Mouse (Mus musculus): Measurements from ENCODE around the gene Ccdc130.

The Ccdc130 gene

DNA sequence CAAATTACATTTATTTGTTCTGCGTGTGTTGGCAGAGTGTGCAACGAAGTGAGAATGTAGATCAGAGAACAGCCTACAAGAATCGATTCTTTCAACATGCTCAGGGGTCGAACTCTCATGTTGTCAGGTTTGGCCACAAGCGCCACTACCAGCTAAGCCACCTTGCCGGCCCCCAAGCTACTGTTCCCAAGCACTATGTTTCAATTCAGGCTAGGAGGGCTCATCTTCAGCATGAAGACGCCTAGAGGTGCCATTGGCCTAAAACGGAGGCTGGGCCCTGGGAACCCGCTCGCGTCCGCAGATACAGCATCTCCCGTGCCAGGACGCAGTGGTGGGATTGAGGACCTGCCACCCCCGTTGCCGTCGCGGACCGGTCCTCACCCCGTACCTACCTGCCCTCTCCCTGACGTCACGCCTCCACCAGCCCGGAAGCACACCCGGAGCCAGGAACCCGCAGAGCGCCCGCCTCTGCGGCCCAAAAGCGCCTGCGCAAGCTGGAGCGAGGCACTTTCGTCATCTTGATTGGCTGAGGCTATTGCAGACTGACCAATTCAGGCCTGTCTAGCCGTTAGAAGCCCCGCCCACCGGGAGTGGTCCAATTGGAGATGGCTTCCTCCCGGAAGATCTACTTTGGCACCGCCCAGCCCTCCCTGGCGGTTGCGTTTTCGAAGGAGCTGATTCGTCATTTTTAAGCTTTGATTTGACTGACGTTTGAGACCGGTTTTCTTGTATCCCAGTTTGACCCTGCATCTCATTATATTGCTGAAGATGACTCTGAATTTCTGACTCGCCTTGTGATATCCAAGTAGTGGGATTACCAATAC lies at the start of gene Ccdc130:
Gene Ccdc130 (minus strand): TSS at position 431 of the 824 bp plus-strand sequence.
- DNase-seq: peak; percentile 100

DNA sequence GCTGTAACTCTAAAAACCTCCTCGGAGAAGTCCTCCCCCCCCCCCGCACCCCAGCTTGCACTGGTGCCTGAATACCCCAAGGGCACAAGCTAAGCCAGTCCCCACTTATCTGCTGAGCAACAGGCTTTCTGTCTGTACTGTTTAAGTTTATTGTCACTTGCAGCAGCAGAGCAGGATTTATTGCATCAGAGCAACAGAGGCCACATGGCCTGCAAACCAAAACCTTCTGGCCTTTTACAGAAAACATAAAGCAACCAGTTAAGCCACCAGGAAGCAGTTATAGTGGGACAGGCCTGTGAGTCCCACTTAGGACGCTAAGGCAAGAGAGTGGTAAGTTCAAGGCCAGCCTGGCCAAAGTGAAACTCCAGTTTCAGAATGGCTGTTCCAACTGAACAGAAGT lies 38.2 kb upstream of the Ccdc130 start:
- no peak for DNase-seq

DNA sequence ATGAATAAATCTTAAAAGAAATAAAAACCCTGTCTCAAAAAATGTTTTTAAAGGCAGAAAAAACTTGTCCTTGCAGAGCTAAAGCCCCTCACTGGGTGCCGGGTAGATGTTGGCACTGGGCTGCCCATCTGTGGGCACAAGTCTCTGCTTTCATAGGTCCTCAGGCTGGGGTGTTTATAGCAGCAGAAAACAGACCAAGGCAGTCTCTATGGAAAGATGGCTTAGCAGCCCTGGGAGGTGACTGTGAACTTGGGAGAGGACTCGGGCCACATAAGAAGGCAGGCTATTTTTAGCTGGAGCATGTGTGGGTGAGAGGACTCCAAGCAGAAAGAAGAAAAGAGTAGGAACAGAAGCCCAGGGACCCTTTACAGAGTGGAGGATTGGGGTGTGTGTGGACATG lies 33.8 kb upstream of the Ccdc130 start:
- DNase-seq: no peak

DNA sequence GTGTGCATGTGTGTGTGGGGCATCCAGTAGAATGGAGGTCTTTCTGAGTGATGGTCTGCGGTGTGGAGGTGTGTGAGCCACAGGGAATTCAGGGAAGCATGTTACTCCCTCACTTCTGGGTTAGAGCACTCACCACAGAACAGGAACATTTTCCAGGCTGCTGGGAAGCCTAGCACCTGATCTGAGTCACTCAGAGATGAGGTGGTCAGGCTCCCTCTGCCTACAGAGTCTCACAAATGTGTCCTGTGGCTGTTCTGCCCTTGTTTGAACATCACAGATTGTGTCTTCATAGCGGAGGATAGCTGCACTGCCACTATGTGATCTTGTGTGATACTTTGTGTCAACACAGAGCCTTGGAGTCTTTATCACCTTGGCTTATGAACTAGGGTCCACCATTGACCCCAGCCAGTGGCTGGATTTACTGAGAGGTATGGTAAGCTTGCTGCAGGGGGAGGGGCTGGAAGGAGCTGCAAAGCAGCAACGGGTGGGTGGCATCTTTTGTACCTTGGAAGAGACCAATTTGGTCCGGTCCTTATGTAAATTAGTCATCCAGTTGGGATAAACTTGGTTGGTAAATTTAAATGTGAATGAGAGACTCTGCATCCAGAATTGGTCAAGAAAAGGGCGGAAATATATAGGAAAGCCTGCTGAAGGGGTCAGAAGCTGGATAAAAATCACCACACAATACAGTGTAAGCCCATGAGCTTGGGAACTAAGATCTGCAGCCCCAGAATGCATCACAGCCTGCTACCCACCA lies 27.0 kb upstream of the Ccdc130 start:
- DNase-seq: no peak

DNA sequence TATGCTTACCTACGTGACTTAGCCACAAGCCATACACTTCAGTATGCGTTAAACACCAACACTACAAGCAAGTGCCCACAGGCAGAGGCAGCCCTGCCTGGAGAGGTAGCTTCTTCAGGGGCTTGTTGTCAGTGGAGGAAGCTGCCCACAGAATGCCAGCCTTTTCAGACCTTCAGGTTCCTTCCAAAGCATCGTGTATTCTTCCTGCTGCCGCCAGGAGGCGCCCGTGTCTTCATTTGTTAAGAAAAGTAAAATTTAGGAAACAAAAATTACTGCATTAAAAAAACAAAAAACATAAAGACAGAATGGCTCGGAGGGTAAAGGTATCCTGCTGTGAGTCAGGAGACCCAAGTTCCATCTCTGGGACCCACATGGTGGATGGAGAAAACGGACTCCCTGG lies 21.5 kb upstream of the Ccdc130 start:
- peak; percentile 77 for DNase-seq

- no peak for DNase-seq
Observed at GRCm38 (mm10) chr8:84291086-84291485, 20.9 kb upstream of the Ccdc130 start.

- DNase-seq: peak; percentile 38
Observed at GRCm38 (mm10) chr8:84288892-84289291, 18.7 kb upstream of the Ccdc130 start.

DNA sequence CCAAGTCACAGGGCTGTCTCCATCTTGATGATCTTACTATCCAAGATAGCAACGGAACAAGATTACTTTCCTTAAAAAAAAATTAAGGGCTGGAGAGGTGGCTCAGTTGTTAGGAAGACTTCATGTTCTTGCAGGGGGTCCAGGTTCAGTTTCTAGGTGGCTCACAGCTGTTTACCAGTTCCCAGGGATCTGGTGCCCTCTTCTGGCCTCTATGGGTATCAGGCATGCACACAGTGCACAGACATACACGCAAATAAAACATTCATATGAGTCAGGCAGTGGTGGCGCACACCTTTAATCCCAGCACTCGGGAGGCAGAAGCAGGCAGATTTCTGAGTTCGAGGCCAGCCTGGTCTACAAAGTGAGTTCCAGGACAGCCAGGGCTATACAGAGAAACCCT lies 15.5 kb upstream of the Ccdc130 start:
- peak; percentile 68 for DNase-seq

DNA sequence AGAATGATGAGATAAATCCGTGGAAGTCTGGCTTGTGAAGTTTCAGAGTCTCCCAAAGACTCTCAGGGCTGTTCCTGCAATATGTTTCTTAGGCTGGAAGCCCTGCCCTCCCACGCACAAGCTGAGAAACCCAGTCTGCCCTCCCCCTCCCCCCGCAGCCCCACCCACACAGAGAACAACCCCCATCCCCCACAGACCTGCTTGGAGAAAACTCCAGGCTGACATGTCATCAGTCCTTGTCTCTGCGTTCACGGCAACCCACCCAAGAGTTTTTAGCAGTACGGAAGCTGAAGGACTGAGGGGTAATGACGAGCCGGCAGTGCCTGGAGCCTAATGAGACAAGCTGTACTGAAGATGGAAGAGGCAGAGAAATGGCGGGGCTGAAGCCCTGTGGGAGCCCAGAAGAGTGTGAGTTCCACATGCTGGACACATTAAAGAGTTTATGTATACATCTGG lies 14.5 kb upstream of the Ccdc130 start:
- DNase-seq: peak; percentile 58

DNA sequence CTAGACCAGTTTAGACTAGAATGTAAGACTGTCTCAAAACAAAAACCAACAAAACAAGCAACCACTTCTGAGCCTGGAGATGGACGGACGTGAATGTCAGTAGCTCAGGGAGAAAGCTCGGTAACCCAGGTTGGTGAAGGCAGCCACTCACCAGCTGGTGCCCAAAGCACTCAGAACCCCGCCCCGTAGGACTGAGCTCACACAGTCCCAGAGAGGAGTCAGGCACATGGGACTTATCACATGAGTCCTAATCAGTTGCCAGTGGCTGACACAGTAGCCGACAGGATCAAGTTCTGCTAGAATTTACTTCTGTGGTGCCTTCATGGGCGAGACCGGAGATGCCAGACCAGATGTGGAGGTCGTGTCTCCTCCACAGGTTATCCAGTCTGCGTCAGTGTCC lies 10.6 kb upstream of the Ccdc130 start:
- DNase-seq: no peak

DNA sequence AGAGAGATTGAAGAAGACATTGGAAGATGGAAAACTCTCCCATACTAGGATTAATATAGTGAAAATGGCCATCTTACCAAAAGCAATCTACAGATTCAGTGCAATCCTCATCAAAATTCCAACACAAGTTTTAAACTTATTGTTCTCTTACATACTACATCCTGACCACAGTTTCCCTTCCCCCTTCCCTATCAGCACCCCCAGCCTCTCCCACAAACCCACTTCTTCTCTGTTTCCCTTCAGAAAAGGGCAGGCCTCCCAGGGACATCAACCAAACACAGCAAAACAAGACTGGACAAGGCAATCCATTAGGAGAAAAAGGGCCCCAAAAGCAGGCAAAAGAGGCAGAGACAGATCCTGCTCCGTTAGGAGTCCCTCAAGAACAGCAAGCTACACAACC lies 6.3 kb upstream of the Ccdc130 start:
- no peak for DNase-seq

GRCm38 (mm10) chr8:84273968-84274367 lies 3.8 kb upstream of the Ccdc130 start:
- no peak for DNase-seq

DNA sequence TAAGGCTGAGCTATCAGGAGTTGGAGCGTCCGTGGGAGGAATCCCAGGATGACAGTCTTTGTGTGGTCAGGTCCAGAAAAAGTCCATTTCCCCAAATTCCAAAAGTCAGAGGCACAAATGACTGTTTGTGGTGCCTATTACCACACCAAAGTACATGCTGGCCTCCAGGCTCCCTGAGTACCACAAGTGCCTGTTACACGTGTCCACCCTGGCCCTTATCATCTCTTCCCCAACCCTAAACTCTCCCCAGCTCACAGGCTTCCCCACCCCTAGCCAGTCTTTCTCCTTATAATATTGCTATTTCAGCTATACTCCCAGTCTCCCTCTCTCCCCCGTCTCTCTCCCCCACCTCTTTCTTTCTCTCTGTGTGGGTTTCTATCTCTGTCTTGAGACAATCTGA lies 2.1 kb upstream of the Ccdc130 start:
- DNase-seq: no peak

DNA sequence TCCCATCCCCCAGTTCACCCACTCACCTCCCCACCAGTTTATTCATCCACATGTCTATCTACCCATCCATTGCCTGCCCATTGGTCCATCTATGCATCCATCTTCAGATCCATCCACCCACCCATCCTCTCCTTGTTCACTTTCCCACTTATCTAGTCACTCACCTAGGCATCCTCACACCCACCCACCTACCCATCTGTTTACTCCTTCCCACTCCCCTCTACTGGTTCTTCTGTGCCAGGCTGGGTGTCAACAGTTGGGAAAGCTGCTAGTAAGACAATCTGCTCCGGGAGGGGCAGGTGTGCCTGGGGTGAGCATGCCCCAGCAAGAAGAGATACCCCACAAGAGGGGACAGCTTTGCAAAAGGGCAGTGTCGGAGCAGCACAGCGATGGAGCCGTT lies 9.1 kb downstream of the Ccdc130 start:
- DNase-seq: no peak

GRCm38 (mm10) chr8:84256822-84257610 lies 13.2 kb downstream of the Ccdc130 start, which contains the start of gene Mri1:
TSS of gene Mri1 (minus strand) at chr8:84257326.
- peak; percentile 90 for DNase-seq

GRCm38 (mm10) chr8:84256458-84256821 lies 13.7 kb downstream of the Ccdc130 start:
- DNase-seq: no peak

DNA sequence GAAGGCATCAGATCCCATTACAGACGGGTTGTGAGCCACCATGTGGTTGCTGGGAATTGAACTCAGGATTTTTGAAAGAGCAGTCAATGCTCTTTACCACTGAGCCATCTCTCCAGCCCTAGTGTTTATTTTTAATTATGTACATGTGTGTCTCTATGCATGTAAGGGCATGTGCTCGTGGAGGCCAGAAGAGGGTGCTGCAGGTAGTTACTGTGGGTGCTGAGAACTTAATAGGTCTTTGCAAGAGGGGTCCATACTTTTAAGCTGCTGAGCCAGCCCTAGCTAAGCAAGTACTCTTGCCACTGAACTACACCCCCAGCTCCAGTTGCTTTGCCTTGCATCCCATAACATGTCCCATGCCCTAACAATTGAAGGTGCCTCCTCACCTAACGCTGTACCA lies 14.3 kb downstream of the Ccdc130 start:
- DNase-seq: no peak

- DNase-seq: peak; percentile 93
Observed at GRCm38 (mm10) chr8:84249257-84250170, 20.7 kb downstream of the Ccdc130 start, which contains the start of gene D8Ertd738e. TSS of gene D8Ertd738e (minus strand) at chr8:84249719.

GRCm38 (mm10) chr8:84241821-84242220 lies 28.4 kb downstream of the Ccdc130 start:
- DNase-seq: peak; percentile 62

- DNase-seq: no peak
Observed at GRCm38 (mm10) chr8:84241167-84241566, 29.0 kb downstream of the Ccdc130 start.

GRCm38 (mm10) chr8:84237542-84238229 lies 32.5 kb downstream of the Ccdc130 start:
- DNase-seq: peak; percentile 27
